Mouse (Mus musculus): ENCODE data around the gene Ngef. TPM values are rescaled to one million over a fixed set of nuclear protein-coding genes. Genes with fewer than 3 reads are reported as not detected.

The Ngef gene
- total and polyA plus RNA-seq, 3 experiments: not detected

DNA sequence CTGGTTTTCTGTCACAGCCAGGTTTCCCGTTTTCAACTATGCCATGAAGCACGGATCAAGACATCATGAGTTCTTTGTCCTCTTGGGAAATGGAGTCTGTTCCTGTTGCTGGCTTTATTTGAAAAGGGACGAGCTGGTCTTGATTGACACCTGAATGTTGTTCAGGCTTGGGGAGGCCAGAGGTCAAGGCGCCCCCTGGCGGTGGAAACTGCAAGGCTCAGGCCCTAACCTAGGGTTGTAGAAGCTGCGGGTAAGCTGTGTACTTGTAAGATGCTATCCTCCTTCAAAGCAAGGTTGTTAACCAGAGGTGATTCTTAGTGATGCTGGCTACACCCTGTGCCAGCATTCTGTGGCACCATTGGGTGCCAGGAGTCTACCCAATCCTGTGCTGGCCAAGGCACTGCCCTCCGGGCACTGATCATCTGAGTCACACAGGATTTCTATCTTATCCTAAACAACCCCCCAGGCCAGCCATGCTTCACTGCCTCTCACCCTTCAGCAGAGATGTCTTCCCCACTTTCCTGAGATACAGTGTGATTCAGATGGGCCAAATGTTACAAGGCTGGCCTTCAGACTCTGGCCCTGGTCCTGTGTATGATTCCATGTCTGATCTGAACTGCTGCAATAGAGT lies 34.9 kb upstream of the Ngef start:
- Histone ChIP-seq H3K9ac (ENCODE audit: control insufficient read depth, low read depth, low read length, poor library complexity, severe bottlenecking) (no peak overlapping the region), H3K79me2 (ENCODE audit: control insufficient read depth, insufficient read depth, low read length, poor library complexity) (no peaks in the 10 kb centered on the region), H3K4me3 (ENCODE audit: control insufficient read depth in 1 of 2, insufficient read depth in 1 of 2, low read depth in 2 of 2, low read length in 2 of 2) (peak overlapping the region; percentile 19 to 29; a peak in 3 of 4 replicates), H3K27ac (ENCODE audit: control insufficient read depth, low read depth, low read length) (no peak overlapping the region), H3K27me3 (ENCODE audit: control insufficient read depth in 1 of 2, insufficient read depth in 2 of 2, low read length in 2 of 2) (peaks cover 3 to 5% of the 10 kb centered on the region in 2 experiments), H3K36me3 (ENCODE audit: control insufficient read depth in 1 of 2, insufficient read depth in 2 of 2, low read length in 2 of 2) (peaks cover 0 to 5% of the 10 kb centered on the region in 2 experiments; a peak in 2 of 4 replicates), H3K9me3 (replicated peaks; ENCODE audit: insufficient read depth, low read length) (no peaks in the 10 kb centered on the region), H3K4me1 (ENCODE audit: control insufficient read depth in 1 of 2, insufficient read depth in 2 of 2, low read length in 2 of 2) (peaks cover 0 to 7% of the 10 kb centered on the region in 2 experiments; a peak in 1 of 4 replicates)
- peak; percentile 83 for DNase-seq (ENCODE audit: low read depth, low spot score)
- no peak for TF ChIP-seq MYC (IDR thresholded peaks at IDR 0.05; ENCODE audit: low read depth, low read length)
- TF ChIP-seq HCFC1 (IDR thresholded peaks at IDR 0.05; ENCODE audit: low read depth, low read length): no peak
- no peak for TF ChIP-seq ETS1 (IDR thresholded peaks at IDR 0.05; ENCODE audit: low read depth, low read length)
- no peak for TF ChIP-seq GABPA (IDR thresholded peaks at IDR 0.05; ENCODE audit: low read depth, low read length)
- no peak for TF ChIP-seq NELFE (IDR thresholded peaks at IDR 0.05; ENCODE audit: low read depth, low read length)
- peak; percentile 90 to 96 (median 96) for TF ChIP-seq CTCF (IDR thresholded peaks at IDR 0.05 in 2 of 3, conservative IDR thresholded peaks at IDR 0.05 in 1 of 3; ENCODE audit: control insufficient read depth in 1 of 3, insufficient read depth in 1 of 3, low read depth in 2 of 3, low read length in 3 of 3, poor library complexity in 1 of 3, severe bottlenecking in 1 of 3)
- no peak for TF ChIP-seq ELF1 (IDR thresholded peaks at IDR 0.05; ENCODE audit: low read depth, low read length)
- no peak for TF ChIP-seq BHLHE40 (IDR thresholded peaks at IDR 0.05; ENCODE audit: borderline replicate concordance, low read depth, low read length)
- TF ChIP-seq MAX (IDR thresholded peaks at IDR 0.05; ENCODE audit: low read length): no peak
- TF ChIP-seq UBTF (IDR thresholded peaks at IDR 0.05; ENCODE audit: borderline replicate concordance, insufficient read depth, low read depth, low read length): no peak
- no peak for TF ChIP-seq MAZ (IDR thresholded peaks at IDR 0.05; ENCODE audit: low read depth, low read length)
- peak; percentile 55 for TF ChIP-seq RAD21 (IDR thresholded peaks at IDR 0.05; ENCODE audit: low read depth, low read length)
- peak; percentile 83 for TF ChIP-seq SMC3 (IDR thresholded peaks at IDR 0.05; ENCODE audit: low read depth, low read length)
- TF ChIP-seq ZNF384 (IDR thresholded peaks at IDR 0.05; ENCODE audit: low read depth, low read length): no peak
- TF ChIP-seq ZC3H11A (IDR thresholded peaks at IDR 0.05; ENCODE audit: low read depth, low read length): peak; percentile 51
- TF ChIP-seq EP300 (IDR thresholded peaks at IDR 0.05; ENCODE audit: low read depth in 1 of 2, low read length in 2 of 2): no peak
- no peak for TF ChIP-seq E2F4 (IDR thresholded peaks at IDR 0.05; ENCODE audit: borderline replicate concordance, low read depth, low read length)

GRCm38 (mm10) chr1:87607385-87608091 lies 33.9 kb upstream of the Ngef start:
- DNase-seq (ENCODE audit: low read depth, low spot score): peak; percentile 55
- peak overlapping the region; percentile 3 to 43; a peak in 3 of 4 replicates for H3K4me3 ChIP-seq (ENCODE audit: control insufficient read depth in 1 of 2, insufficient read depth in 1 of 2, low read depth in 2 of 2, low read length in 2 of 2)
- peaks cover 4 to 6% of the 10 kb centered on the region in 2 experiments for H3K27me3 ChIP-seq (ENCODE audit: control insufficient read depth in 1 of 2, insufficient read depth in 2 of 2, low read length in 2 of 2)
- H3K9ac ChIP-seq (ENCODE audit: control insufficient read depth, low read depth, low read length, poor library complexity, severe bottlenecking): peak overlapping the region; percentile 18; the same call in 1 of the 2 replicates
- peaks cover 0 to 7% of the 10 kb centered on the region in 2 experiments; a peak in 1 of 4 replicates for H3K4me1 ChIP-seq (ENCODE audit: control insufficient read depth in 1 of 2, insufficient read depth in 2 of 2, low read length in 2 of 2)
- no peak overlapping the region for H3K27ac ChIP-seq (ENCODE audit: control insufficient read depth, low read depth, low read length)
- TF ChIP-seq POLR2AphosphoS5 (IDR thresholded peaks at IDR 0.05; ENCODE audit: borderline replicate concordance, low read depth, low read length): no peak
- no peak for TF ChIP-seq ZMIZ1 (IDR thresholded peaks at IDR 0.05; ENCODE audit: low read depth, low read length)
- peak; percentile 58 for TF ChIP-seq ZNF384 (IDR thresholded peaks at IDR 0.05; ENCODE audit: low read depth, low read length)
- no peak for TF ChIP-seq CHD1 (IDR thresholded peaks at IDR 0.05; ENCODE audit: low read depth, low read length)
- TF ChIP-seq EP300 (IDR thresholded peaks at IDR 0.05; ENCODE audit: low read depth in 1 of 2, low read length in 2 of 2): no peak
- TF ChIP-seq JUND (IDR thresholded peaks at IDR 0.05; ENCODE audit: low read depth, low read length): no peak
- 0 out of 2 replicates have a peak, but pooled peaks have one; percentile 14 for TF ChIP-seq RCOR1 (IDR thresholded peaks at IDR 0.05; ENCODE audit: low read depth, low read length)
- TF ChIP-seq MXI1 (IDR thresholded peaks at IDR 0.05; ENCODE audit: low read depth, low read length): no peak
- 0 out of 2 replicates have a peak, but pooled peaks have one; percentile 16 for TF ChIP-seq ETS1 (IDR thresholded peaks at IDR 0.05; ENCODE audit: low read depth, low read length)
- TF ChIP-seq TBP (IDR thresholded peaks at IDR 0.05; ENCODE audit: low read depth, low read length): no peak
- no peak for TF ChIP-seq POLR2A (IDR thresholded peaks at IDR 0.05; ENCODE audit: control insufficient read depth in 1 of 2, insufficient read depth in 1 of 2, low read depth in 1 of 2, low read length in 2 of 2, poor library complexity in 1 of 2)
- TF ChIP-seq USF1 (IDR thresholded peaks at IDR 0.05; ENCODE audit: low read depth, low read length): 0 out of 2 replicates have a peak, but pooled peaks have one; percentile 5
- TF ChIP-seq SIN3A (IDR thresholded peaks at IDR 0.05; ENCODE audit: low read length): 0 out of 2 replicates have a peak, but pooled peaks have one; percentile 48
- no peaks in the 10 kb centered on the region for H3K9me3 ChIP-seq (replicated peaks; ENCODE audit: insufficient read depth, low read length)
- H3K79me2 ChIP-seq (ENCODE audit: control insufficient read depth, insufficient read depth, low read length, poor library complexity): no peaks in the 10 kb centered on the region
- peaks cover 0 to 5% of the 10 kb centered on the region in 2 experiments; a peak in 2 of 4 replicates for H3K36me3 ChIP-seq (ENCODE audit: control insufficient read depth in 1 of 2, insufficient read depth in 2 of 2, low read length in 2 of 2)

All from MEL (cell line).